Mouse (Mus musculus) CH12.LX (cell line): ENCODE results near the gene Slc2a12. TPM values are rescaled to one million over a fixed set of nuclear protein-coding genes. Genes with fewer than 3 reads are reported as not detected.

Source experiments
- DNase-seq: peaks from one replicate; pipeline ENCODE4 v3.0.0-alpha.2; 2013; ENCODE audit errors: extremely low read depth
- H3K27ac ChIP-seq: 2 replicates; pipeline ENCODE4 v1.5.1; 2012; ENCODE audit warnings: low read depth, mild to moderate bottlenecking, control low read depth, moderate library complexity; ENCODE audit not compliant: insufficient read depth
- H3K27me3 ChIP-seq: replicated peaks from 2 replicates; pipeline ENCODE3; 2012; ENCODE audit warnings: inconsistent platforms
- H3K36me3 ChIP-seq, 2 experiments: replicated peaks in 1 of 2; 2 replicates each; pipeline versions ENCODE3 to v1.6.1; 2012; ENCODE audit warnings: inconsistent platforms in 1 of 2, low read length in 1 of 2, mild to moderate bottlenecking in 1 of 2, mixed read lengths in 1 of 2, moderate library complexity in 1 of 2; ENCODE audit not compliant: control insufficient read depth in 1 of 2, insufficient read depth in 1 of 2
- H3K4me1 ChIP-seq, 2 experiments: 2 replicates each; pipeline ENCODE4 v1.6.1; 2012; ENCODE audit warnings: inconsistent platforms in 1 of 2, moderate library complexity in 1 of 2; ENCODE audit not compliant: insufficient read depth in 2 of 2, control insufficient read depth in 1 of 2
- H3K4me2 ChIP-seq: 2 replicates; pipeline ENCODE4 v1.6.1; 2012; ENCODE audit warnings: low read depth, mild to moderate bottlenecking, control low read depth; ENCODE audit not compliant: poor library complexity, insufficient read depth, severe bottlenecking
- H3K4me3 ChIP-seq, 3 experiments: fragments of 150-350 bp in 1 of 3; sonication (generic) in 1 of 3; replicated peaks in 1 of 3; 2 replicates each; pipeline versions ENCODE3 to v1.5.1; 2011 to 2012; ENCODE audit warnings: low read depth in 2 of 3, low read length in 2 of 3, mild to moderate bottlenecking in 2 of 3, moderate library complexity in 2 of 3, control low read depth in 1 of 3, improper control_type of control experiment in 1 of 3, inconsistent platforms in 1 of 3, mixed read lengths in 1 of 3; ENCODE audit not compliant: poor library complexity in 1 of 3
- H3K79me2 ChIP-seq: replicated peaks from 2 replicates; pipeline ENCODE4 v1.6.1; 2012; ENCODE audit warnings: mild to moderate bottlenecking, moderate library complexity; ENCODE audit not compliant: control insufficient read depth, poor library complexity, insufficient read depth, severe bottlenecking; ENCODE audit errors: extremely low read depth
- H3K9ac ChIP-seq: 2 replicates; pipeline ENCODE4 v1.6.1; 2012; ENCODE audit warnings: low read depth, mild to moderate bottlenecking, control low read depth, moderate library complexity; ENCODE audit not compliant: insufficient read depth
- H3K9me3 ChIP-seq: replicated peaks from 2 replicates; pipeline ENCODE3; 2012; ENCODE audit warnings: low read length, inconsistent platforms, mixed read lengths
- CHD1 ChIP-seq: IDR thresholded peaks from 2 replicates; pipeline ENCODE4 v1.6.1; 2012; ENCODE audit warnings: low read depth, low read length, improper control_type of control experiment, inconsistent platforms
- CHD2 ChIP-seq: IDR thresholded peaks from 2 replicates; pipeline ENCODE4 v1.6.1; 2011; ENCODE audit warnings: low read length, improper control_type of control experiment
- E2F4 ChIP-seq: IDR thresholded peaks from 2 replicates; pipeline ENCODE4 v1.6.1; 2011; ENCODE audit warnings: low read depth, low read length, improper control_type of control experiment; ENCODE audit not compliant: insufficient replicate concordance
- ELF1 ChIP-seq: IDR thresholded peaks from 2 replicates; pipeline ENCODE4 v1.6.1; 2014; ENCODE audit warnings: low read depth, mild to moderate bottlenecking, inconsistent platforms, low read length, improper control_type of control experiment
- ETS1 ChIP-seq: conservative IDR thresholded peaks from 2 replicates; pipeline ENCODE4 v1.6.1; 2012; ENCODE audit warnings: low read depth, mild to moderate bottlenecking, inconsistent platforms, low read length, improper control_type of control experiment, moderate library complexity
- JUN ChIP-seq: IDR thresholded peaks from 2 replicates; pipeline ENCODE4 v1.6.1; 2011; ENCODE audit warnings: low read depth, mild to moderate bottlenecking, low read length, improper control_type of control experiment, moderate library complexity; ENCODE audit not compliant: insufficient read depth
- JUND ChIP-seq: conservative IDR thresholded peaks from 2 replicates; pipeline ENCODE4 v1.6.1; 2011; ENCODE audit warnings: low read depth, low read length, improper control_type of control experiment
- MAX ChIP-seq: IDR thresholded peaks from 2 replicates; pipeline ENCODE4 v1.6.1; 2011; ENCODE audit warnings: low read length, improper control_type of control experiment
- POLR2A ChIP-seq: IDR thresholded peaks from 2 replicates; pipeline ENCODE4 v1.6.1; 2011; ENCODE audit warnings: low read depth, mild to moderate bottlenecking, improper control_type of control experiment, low read length
- POLR2AphosphoS2 ChIP-seq: IDR thresholded peaks from 2 replicates; pipeline ENCODE4 v1.6.1; 2011; ENCODE audit warnings: low read depth, low read length, improper control_type of control experiment
- RAD21 ChIP-seq: IDR thresholded peaks from 2 replicates; pipeline ENCODE4 v1.6.1; 2011; ENCODE audit warnings: low read depth, mild to moderate bottlenecking, low read length, improper control_type of control experiment, moderate library complexity
- TBP ChIP-seq: conservative IDR thresholded peaks from 2 replicates; pipeline ENCODE4 v1.6.1; 2011; ENCODE audit warnings: low read depth, low read length, improper control_type of control experiment
- TCF12 ChIP-seq: IDR thresholded peaks from 2 replicates; pipeline ENCODE4 v1.6.1; 2014; ENCODE audit warnings: low read depth, mild to moderate bottlenecking, inconsistent platforms, low read length, improper control_type of control experiment
- UBTF ChIP-seq: IDR thresholded peaks from 2 replicates; pipeline ENCODE4 v1.6.1; 2012; ENCODE audit warnings: low read depth, mild to moderate bottlenecking, inconsistent platforms, low read length, improper control_type of control experiment, moderate library complexity
- USF1 ChIP-seq: IDR thresholded peaks from 2 replicates; pipeline ENCODE4 v1.6.1; 2014; ENCODE audit warnings: low read depth, mild to moderate bottlenecking, inconsistent platforms, low read length, improper control_type of control experiment
- USF2 ChIP-seq: conservative IDR thresholded peaks from 2 replicates; pipeline ENCODE4 v1.6.1; 2011; ENCODE audit warnings: low read depth, low read length, improper control_type of control experiment
- ZC3H11A ChIP-seq: IDR thresholded peaks from 2 replicates; pipeline ENCODE4 v1.6.1; 2012; ENCODE audit warnings: low read depth, mild to moderate bottlenecking, inconsistent platforms, low read length, improper control_type of control experiment
- ZNF384 ChIP-seq: IDR thresholded peaks from 2 replicates; pipeline ENCODE4 v1.6.1; 2012; ENCODE audit warnings: low read depth, low read length, improper control_type of control experiment, inconsistent platforms
- dilution Hi-C: fragments of 300-500 bp; cut with MboI; formaldehyde crosslinking; loops from 2 replicates; pipeline ENCODE4 v1.14.3; 2020; ENCODE audit warnings: low sequenced_read_pairs; ENCODE audit not compliant: extremely low pct_unique_long_range_greater_than_20kb, extremely low pct_ligation_motif_present
- in situ Hi-C: fragments of 300-500 bp; cut with MboI; formaldehyde crosslinking; loops from 3 replicates; pipeline ENCODE4 v1.14.3; 2019; ENCODE audit warnings: low sequenced_read_pairs, low pct_ligation_motif_present, low pct_unique_long_range_greater_than_20kb, mixed read lengths
- polyA plus RNA-seq: library from polyadenylated mRNA; unstranded; fragments of >175 nt; gene quantifications from 2 replicates; pipeline ENCODE4 v1.2.1, GENCODE M21; 2012; ENCODE audit warnings: low read depth; ENCODE audit not compliant: insufficient read length
- total RNA-seq, 2 experiments: library from RNA; depleted of rRNA; stranded (reverse); fragments of 300-350 nt in 1 of 2; fragments of >200 nt in 1 of 2; gene quantifications; 2 replicates each; pipeline ENCODE4 v1.2.3; 2012 to 2014

Gene Slc2a12
- total and polyA plus RNA-seq, 3 experiments = 0.25 TPM; not detected in 2

DNA sequence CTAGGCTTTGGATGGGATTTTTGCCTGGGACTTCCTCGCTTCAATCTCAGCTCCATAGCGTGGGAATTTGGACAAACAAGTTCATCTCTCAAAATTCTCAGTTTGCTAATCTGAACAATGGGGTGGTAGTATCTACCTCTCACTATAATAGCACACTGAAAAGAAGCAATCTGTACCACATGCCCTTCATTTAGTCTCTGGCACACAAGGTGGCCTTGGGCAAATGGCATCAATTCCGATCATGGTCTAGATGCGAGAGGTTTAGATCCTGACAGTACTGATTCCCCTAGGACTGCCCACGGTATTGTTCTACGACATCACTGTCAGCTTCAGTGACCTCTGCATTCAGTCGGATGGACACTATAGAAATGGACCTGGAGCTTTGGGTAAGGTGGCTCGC lies 29.4 kb downstream of the Slc2a12 start:
- no peaks in the 10 kb centered on the region for H3K9me3 ChIP-seq
- no peak overlapping the region for H3K9ac ChIP-seq
- H3K27ac ChIP-seq = no peak overlapping the region
- no peaks in the 10 kb centered on the region for H3K79me2 ChIP-seq
- no peak for TF ChIP-seq ZC3H11A
- TF ChIP-seq ETS1 = no peak
- no peaks in the 10 kb centered on the region for H3K4me1 ChIP-seq
- no peaks in the 10 kb centered on the region for H3K27me3 ChIP-seq
- in situ Hi-C loops = no loop called here
- no peak overlapping the region for H3K4me3 ChIP-seq
- H3K36me3 ChIP-seq = no peaks in the 10 kb centered on the region
- no peak overlapping the region for H3K4me2 ChIP-seq
- no peak for DNase-seq
- dilution Hi-C loops = no loop called here

DNA sequence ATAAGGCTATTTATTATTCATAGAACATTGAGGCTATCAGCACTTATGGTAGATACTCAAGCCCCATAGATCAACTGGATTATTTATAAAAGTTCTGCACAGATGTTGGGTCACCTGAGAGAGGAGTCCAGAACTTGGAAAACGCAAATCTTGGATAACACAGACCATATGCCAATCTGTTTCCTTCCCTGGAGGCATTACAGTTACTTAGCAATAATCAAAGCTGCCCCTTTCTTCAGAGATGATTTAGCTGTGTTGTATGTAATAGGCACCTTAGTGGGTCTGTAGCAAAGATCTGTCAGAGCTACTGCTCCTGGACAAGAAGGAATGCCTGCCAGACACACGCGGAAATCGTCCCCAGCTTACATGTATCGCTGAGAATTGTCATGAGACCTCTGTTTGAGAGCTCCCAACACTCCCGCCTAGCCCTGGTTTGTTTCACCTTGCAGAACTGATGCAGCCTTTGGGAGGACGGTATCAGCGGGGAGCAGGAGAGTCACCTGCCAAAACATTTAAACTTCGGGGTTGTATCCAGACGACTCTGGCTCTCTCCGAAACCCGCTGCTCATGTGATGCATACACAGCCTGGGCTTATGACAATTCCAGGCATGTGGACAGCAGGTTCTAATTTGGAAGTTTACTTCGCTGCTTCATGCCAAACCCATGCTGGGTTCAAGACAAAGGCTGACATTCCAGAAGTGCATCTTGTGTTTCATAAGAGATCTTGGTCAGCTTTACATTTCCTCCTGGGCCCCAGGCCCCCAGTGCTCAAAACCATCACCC lies 31.2 kb downstream of the Slc2a12 start:
- in situ Hi-C loops = no loop called here
- Histone ChIP-seq H3K27ac (no peak overlapping the region), H3K9me3 (no peaks in the 10 kb centered on the region), H3K27me3 (no peaks in the 10 kb centered on the region), H3K9ac (no peak overlapping the region), H3K4me1 (no peaks in the 10 kb centered on the region), H3K36me3 (no peaks in the 10 kb centered on the region), H3K4me2 (no peak overlapping the region), H3K4me3 (no peak overlapping the region), H3K79me2 (no peaks in the 10 kb centered on the region)
- TF ChIP-seq MAX (no peak), RAD21 (no peak), CHD2 (no peak), TBP (no peak), USF1 (no peak), POLR2A (no peak), ELF1 (no peak), UBTF (no peak), CHD1 (no peak), USF2 (no peak), ZNF384 (no peak), POLR2AphosphoS2 (no peak), JUND (no peak), JUN (no peak), ETS1 (no peak), E2F4 (no peak), TCF12 (no peak)
- dilution Hi-C loops = no loop called here
- DNase-seq = no peak
